Mouse (Mus musculus): ENCODE data around the gene Dusp13.

Dusp13 gene

DNA sequence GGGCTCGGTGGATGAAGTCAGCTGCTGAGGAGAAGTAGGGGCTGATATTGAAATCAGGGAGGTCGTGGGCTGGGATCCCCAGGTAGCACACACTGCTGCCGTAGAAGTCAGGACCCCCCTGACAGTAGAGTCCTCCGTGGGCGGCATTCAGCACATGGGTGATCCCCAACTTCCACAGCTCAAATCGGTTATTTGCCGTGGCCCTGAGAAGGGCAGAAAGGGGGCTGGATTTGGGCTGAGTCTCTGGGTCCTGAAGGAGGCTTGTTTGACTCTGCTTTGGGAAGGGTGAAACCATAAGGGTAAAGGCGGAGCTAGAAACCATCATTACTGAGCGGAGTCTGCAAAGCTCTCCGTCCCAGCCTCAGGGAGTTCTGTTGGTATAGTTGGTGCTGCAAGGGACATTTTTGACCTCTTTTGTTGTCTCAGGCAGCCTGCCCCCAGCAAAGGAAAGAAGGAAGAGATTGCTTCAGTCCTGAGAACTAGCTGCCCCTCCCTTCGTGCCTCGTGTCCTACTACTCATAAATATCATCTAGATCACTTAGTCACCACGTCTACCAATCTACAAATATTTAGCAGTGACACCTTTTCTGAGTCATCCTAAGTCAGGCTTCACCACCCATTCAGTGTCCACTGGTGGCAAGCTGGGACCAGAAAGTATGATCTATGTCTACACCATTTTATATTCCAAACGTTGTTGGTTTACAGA is 3.4 kb downstream of the Dusp13 start:
- no peak for DNase-seq (ENCODE audit: low spot score)

DNA sequence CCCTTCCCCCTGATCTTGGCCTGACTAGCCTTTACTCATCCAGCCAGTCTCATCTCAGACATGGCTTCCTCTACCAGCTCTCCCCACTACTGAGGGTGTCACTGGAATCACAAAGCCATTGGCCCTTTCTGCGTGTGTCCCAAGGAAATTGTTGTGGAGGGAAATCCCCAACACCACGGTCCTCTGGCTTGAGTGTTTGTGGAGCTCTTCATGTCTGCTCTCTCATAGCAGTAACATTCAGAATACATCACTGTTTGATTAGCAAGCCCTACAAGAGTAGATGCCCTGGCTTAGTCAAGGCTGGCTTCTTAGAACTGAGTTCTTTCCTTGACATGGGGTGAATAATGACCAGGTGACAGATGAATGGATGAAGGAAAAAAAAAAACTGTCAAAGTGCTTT is 4.1 kb downstream of the Dusp13 start:
- DNase-seq (ENCODE audit: low spot score), result no peak

DNA sequence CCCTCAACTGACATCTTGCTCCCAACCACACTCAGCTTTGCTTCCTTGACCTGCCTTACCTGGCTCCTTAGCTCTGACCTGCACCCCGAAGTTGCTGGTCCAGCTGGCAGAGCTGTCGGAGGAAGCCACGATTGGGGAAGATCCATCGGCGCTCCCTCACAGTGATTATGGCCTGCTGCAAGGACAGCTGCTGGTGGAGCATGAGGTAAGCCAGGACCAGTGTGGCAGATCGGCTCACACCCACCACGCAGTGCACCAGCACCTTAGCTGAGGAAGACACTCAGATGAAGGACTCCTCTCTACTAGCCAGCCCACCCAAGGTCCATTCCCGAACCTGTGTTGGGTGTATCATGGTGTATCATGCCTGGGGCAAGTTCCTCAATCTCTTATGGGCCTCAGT is 4.7 kb downstream of the Dusp13 start:
- no peak for DNase-seq (ENCODE audit: low spot score)

DNA sequence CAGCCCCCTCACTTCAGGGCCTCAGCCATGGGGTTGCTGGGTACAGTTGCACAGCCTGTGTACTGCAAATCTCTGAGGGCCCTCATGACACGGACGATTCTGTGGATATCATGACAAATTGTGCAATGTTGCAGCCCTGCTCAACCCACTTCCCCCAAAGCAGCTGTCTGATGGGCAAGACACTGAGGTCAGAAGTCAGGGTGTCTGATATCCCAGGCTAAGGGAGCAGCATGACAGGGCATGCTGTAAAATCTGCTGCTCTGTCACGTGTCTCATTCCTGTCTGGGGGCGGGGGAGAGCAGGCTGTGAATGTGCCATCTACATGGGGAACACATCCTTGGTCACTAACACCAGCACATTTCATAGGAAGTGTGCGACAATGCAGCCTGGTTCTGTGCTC is 5.8 kb downstream of the Dusp13 start:
- no peak for DNase-seq (ENCODE audit: low spot score)

DNA sequence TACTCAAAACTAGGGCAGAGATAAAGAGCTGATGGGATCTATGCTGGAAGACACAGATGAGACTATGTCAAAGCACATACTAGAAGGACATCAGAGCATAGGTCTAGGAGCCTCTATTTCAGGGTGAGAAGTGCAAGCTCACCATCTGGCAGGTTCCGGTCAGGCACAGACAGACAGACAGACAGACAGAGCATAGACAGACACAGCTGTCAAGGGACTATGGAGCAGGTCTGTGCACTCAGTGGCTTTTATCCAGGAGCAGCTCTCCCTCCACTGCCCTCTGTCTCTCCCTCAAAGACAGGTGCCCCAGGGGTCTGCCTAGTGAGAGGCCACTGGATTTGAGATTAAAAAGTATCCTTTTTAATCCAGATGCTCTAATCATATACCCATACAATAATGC is 6.8 kb downstream of the Dusp13 start:
- no peak for DNase-seq (ENCODE audit: low spot score)

DNA sequence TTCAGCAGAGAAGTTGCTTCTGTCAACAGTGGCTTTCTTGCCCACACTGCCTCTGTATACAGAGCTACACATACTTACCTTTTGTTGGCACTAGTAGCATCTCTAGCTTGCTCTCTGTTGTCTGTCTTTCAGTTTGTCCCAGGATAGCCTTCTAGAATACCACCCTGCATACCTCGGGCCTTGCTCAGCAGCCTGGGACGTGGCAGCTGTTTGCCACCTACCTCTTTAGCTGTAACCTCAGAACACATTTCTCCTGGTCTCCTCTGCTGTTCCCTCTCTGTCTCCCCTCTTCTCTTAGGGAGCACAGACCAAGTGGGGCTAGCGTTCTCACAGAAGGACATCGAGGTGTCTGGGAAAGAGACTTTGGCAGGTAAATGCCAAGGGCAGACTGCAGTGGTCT is 8.5 kb downstream of the Dusp13 start:
- DNase-seq (ENCODE audit: low spot score), result no peak

DNA sequence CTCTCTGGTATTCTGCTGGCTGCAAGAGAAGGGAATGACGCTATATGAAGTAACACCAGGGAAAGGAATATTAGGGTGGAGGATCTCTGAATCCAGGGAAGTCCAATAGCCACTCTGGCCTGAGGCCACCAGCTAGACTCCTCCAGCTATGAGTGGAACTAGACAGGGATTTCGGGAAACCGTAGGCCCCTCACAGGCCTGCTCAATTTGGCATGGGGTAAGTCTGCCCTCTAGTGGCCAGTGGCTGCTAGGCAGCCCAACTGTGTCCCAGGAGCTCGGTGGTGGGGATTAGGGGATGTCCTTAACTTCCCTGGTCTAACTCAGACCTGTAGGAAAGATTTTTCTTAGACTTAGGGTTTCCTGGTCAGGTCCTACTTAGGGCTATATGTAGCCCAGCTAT is 9.2 kb downstream of the Dusp13 start:
- peak; percentile 83 for DNase-seq (ENCODE audit: low spot score)

DNA sequence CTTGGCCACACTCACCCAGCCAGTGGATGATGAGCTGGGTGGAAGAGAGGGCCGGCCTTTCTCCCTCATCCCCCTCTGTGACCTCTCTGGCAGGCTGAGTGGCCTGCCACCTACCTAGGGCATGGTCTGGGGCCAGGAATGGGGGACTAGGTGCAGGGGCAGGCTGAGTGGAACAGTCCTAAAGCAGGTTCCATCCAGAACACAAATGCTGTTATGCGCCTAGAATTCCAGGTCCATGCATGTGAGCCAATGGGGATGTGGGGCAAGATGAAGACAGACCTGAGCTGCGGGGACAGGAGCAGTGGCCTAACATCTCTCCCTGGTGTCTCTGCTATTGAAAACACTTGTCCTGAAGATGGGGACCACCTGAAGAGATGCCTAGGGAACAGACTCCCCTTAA is 9.7 kb downstream of the Dusp13 start:
- DNase-seq (ENCODE audit: low spot score), result no peak

DNA sequence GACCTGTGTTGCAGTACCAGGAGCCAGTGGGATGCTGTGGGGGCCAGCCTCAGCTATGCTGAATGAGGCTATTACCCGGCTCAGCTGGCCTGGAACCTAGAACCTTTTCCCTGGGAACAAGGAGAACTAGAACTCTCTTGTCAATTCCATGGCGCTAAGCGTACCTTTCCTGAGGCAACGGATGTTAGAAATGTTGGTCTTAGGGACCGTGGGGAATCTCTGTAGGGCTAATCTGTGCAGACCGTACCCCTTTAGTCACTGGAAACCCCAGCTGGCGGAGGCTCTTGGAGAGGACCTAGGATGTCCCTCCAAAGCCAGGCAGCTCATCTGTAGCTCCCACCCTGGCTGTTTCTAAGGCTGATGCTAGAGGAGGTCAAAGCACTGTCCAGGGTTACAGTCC is 10.6 kb downstream of the Dusp13 start:
- DNase-seq (ENCODE audit: low spot score), result no peak

DNA sequence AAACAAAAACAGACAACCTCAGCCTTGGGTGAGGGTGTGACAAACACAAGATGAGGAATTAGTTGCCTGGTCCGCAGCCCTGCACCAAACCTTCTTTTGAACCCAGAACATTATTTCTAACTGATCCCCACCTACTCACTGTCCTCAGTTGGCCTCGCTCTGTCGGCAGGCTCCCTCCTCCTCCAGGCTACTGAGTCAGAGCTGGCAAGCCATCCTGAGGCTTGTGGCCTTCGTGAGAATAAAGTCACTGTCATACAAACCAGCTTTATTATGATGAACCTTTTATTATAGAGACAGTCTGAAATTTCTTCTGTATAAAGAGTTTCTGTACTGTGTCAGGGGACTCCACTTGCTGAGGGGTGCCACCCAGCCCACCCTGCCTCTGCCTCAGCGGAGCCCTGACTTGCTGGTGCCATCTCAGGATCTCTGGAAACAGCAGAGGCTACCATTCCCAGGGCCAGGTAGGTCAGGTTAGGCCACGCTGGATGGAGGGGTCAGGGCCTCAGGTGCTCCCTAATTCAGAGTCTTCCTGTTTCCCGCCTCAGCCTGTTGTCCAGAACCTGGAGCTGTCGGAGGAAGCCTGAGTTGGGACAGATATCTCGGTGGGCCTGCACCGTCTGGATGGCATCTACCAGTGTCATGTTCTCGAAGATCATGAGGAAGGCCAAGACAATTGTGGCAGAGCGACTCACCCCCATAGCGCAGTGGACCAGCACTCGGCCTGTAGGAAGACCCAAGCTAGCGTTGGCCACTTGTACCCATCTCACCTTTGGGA is 17.7 kb downstream of the Dusp13 start:
- no peak for DNase-seq (ENCODE audit: low spot score)

DNA sequence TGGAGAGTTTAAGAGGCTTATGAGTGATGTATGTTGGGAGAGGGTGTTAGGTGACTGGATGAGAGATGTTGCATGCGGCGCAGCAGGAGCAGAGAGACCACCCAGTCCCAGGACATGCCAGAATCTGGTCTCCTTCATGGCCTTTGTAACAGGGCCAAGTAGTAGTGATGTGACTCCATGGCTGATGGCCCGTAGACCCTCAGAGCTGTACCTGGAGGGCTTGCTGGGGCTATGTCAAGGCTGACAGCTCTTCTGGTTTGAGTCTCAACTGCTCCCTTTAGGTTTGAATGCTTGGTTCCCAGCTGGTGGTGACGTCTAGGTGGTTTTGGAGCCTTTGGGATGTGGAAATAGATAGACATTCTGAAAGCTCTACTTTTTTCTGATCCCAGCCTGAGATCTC is 21.0 kb downstream of the Dusp13 start:
- DNase-seq (ENCODE audit: low spot score), result no peak

DNA sequence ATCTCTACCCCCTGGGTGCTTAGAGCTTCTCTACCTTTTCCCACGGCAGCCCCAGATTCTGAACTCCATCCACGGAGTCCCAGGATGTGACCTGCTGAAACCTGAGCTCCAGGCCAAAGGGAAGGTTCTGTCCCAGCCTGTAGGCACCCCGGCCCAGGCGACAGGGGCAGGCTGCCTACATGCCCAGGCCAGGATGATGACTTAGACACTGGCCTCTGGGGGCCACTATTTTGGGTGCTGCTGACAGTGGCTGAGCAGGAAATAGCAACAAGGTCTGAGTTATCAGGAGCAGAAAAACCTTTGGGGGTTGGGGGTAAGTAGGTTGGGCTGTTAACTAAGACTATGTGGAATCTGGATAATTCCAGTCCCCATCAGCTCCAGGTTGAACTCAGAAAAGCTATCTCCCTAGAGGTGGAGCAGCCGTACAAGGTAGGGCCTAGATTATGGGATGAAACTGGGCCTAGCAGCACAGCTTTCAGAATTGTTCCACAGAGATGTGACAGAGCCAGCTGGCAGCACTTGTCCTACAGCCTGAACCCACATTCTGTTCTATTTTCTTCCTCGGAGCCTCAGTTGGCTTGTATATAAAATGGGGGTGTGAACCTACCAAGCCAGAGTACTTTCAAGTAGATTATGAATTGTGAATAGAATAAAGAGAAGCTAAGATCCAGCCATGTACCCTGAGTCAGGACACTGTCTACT is 21.8 kb downstream of the Dusp13 start:
- no peak for DNase-seq (ENCODE audit: low spot score)

DNA sequence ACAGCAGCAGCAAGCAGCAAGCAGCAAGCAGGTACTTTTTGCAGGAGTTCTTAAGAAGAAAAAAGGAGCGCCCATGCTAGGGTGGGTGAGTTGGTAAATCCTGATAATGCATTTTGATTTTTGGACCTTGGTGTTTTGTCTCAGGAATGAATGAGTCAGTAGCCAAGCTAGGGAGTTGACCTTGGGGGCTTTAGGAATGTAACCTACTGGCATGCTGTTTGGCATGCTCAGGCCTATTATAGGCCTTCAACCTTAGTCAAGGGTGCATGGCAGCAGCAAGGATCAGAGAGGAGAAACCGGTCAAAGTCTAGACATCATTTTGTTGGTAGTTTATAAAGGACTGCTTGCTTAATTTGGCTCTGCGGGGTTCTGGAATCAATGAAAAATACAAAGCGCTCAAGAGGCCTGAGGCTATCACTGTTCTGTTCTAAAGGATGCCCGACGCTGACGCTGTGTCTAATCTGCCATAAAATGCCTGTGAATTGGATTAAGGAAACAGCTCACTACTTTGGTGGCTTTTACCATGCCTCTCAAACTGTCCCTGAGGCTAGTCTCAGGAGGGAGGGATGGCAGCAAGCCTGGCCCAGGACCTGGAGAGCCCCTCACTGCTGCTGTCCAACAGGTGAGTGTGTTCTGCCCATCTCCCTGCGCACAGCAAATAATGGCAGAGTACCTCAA is 28.8 kb downstream of the Dusp13 start:
- DNase-seq (ENCODE audit: low spot score), result no peak

DNA sequence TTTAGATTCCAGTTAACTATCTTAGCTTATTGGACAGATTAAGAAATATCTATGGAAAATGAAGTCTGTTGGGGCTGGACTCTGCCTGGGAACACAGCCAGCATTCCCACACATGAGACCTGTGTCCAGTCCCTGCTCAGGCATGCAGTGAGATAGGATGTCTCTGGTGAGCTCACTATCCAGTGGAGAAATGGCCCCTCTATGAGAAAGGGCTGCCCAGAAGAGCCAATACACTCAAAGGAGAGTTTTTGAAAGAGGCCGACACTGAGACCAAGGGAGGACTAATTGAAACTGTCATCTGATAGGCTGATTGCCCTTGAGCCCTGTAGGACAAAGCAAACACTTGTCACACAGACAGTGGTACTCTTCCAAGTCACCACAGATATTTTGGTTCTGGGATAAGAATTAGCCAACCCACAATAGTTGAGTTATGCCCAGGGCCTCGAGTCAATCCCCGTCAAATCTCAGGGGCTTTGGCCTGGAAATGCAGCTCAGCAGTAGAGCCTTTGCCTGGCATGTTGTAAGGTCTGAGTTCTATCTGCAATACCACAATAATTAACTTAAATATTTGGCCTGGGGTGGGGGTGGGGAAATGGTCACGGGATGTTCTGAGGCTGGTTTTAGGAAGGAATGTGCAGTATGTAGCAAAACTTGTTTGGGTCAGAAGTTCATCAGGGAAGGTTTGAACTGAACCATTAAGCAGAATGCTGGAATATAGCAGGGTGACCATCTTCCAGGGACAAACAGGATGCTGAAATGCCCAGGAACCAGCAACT is 30.4 kb downstream of the Dusp13 start:
- DNase-seq (ENCODE audit: low spot score), result no peak

DNA sequence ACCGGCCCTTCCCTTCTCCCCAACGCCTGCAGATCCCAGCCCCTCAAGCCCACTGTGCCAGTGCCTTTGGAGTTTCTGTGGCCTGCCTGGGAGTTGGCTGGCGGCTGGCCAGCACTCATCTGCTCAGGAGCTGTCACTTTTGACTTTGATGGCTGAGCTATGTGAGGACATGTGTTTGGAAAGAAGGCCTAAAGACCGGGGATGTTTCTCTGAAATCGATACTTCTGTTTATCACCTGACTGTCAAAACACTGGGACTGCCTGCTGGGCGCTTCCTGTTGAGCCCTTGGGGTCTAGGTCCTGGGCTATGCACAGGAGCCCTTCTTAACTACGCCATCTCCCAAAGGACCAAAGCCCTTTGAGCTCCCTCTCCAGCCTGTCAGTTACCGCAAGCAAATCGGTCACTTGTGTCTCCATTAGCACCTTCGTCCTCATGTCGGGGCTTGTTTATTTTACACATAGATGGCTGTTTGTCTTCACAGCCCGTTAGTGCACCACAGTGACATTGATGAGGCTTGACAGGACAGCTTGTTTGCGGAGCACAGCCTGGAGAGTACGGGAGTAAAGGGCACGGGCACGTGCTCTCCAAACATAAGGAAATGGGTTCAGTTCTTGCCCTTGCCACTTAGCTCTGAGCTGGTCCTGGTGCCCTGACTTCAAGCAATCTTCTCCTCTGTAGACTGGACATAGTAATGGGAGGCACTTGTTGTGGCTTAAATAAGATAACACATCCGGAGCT is 31.2 kb downstream of the Dusp13 start:
- no peak for DNase-seq (ENCODE audit: low spot score)

DNA sequence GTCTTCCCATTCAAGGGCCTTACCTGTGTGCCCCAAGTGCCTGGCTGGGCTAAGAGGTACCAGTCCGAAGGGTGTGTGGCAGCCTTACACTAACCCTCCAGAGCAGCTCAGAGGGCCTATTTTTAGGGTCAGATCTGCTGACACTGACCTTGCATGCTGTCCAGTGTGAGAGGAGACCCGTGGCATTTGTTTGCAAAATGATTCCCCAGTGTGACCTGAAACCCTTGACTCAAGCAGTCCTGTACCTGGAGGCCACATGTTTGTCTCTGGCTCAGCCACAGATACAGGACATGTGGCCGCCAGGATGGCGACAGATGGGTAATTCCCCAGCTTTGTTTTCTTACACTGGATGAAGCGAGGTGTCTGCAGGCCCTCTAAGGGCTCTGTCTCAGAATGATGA is 36.5 kb downstream of the Dusp13 start, which contains the start of gene Dupd1:
Gene Dupd1, minus strand, starts transcription at position 91 of the 400 bp plus-strand sequence.
- no peak for DNase-seq (ENCODE audit: low spot score)

DNA sequence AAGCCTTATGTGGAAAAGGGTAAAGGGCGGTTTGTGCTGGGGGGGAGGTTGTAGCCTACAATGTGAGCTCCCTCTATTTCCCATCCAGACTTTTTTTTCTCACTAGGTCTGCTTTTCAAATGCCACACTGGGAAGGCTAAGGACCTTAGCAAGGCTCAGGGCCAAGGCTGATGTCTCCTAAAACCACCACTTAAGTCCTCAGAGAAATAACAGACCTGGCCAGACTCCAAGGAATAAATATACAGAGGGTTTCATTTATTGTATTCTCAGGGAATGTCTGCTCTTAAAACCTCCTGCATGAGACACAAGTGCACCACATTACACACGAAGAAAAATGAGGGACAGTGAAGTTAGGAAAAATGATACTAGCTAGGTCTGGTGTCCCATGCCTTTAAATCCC is 39.8 kb downstream of the Dusp13 start:
- DNase-seq (ENCODE audit: low spot score), result no peak

DNA sequence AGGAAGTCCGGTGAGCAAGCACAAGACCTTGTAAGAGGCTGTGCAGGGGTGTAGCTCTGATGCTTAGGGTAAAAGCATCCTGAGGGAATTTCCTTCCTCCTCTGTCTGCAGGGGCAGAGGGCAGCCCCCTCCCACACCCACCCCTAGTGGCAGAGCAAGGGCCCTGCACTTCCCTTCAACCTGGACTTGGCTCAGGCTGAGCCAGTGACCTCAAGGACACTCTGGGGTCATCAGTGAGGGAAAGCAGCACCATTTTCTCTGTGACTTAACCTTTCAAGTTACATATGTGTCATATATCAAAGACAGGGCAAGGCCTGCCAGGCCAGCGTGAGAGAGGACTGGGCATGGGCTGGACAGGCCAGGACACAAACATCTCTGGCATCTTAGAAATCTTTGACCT is 41.4 kb downstream of the Dusp13 start:
- no peak for DNase-seq (ENCODE audit: low spot score)

DNA sequence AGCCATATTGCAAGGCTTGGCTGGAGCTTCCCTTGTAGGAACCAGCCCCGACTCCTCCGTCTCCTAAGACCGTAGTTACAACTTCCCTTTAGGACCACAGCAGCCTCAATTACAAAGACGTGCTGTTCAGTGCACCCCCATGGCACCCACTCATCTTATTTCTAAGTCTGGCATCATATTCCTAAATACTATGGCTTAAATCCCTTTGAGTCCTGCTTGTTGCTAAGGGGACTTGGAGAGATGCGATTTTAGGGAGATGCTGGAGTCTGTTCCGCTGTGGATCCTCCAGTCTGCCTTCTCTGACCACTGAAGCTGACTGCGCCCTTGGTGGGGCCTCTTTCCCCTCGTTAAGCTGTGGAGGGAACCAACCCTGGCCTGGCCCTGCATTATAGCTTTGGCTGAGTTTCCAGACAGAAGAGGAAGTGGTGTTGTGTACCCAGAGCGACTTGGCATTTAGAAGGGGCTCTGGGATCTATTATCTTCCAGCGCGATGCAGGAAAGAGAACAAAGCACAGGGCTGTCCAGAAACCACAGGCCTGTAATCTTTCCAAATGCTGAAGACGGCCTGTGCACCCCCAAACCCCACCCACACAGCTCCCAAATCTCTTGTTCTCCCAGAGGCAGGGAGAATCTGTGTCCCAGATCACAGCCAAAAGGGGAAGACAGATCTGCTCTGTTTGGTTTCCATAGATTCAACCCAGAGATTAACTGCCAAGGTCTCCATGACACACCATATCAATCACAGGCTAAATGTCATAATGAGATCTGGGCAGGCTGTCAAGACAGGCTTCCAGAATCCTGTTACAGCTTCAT is 44.0 kb downstream of the Dusp13 start:
- DNase-seq (ENCODE audit: low spot score), result peak; percentile 55

DNA sequence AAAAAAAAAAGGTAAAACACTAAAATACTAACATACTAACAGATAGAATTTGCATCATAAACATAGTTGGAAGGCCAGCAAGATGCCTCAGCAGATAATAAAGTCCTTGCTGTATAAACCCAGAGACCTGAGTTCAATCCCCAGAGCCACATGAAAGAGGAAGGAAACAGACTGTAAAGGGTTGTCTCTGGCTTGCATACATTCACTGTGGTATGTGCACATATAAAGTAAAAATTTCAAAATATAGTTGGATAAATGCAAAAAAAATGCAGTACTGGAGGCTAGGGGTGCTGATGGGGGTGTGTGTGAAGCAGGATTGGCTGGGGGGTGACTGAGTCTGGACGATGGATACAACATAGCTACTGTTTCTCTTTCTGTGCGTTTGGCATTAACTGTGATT is 45.5 kb downstream of the Dusp13 start:
- no peak for DNase-seq (ENCODE audit: low spot score)
